Mouse (Mus musculus): ENCODE data around the gene Plekhh1. TPM values are rescaled to one million over a fixed set of nuclear protein-coding genes. Genes with fewer than 3 reads are reported as not detected.
"Not testable (repeated sequence)": the region's sequence is repeated elsewhere in the genome, so short reads cannot be mapped to it uniquely, and the experiment has no call there.

Gene Plekhh1
- polyA plus RNA-seq, 1 experiment, result 1.1 TPM

GRCm38 (mm10) chr12:79016109-79016508, 12.9 kb upstream of the Plekhh1 start:
- Histone ChIP-seq H3K4me3 (ENCODE audit: insufficient read depth, poor library complexity, severe bottlenecking) (no peak overlapping the region), H3K79me3 (ENCODE audit: low read depth) (no peaks in the 10 kb centered on the region), H3ac (ENCODE audit: control insufficient read depth, insufficient read length, low read depth) (no peak overlapping the region), H3K79me2 (ENCODE audit: control insufficient read depth, insufficient read depth) (no peaks in the 10 kb centered on the region), H3K36me3 (ENCODE audit: control insufficient read depth, insufficient read depth) (no peaks in the 10 kb centered on the region), H3K27me3 (ENCODE audit: control insufficient read depth, insufficient read depth, insufficient read length) (no peaks in the 10 kb centered on the region)
- TF ChIP-seq MAX (IDR thresholded peaks at IDR 0.05), result no peak
- TF ChIP-seq USF1 (IDR thresholded peaks at IDR 0.05; ENCODE audit: low read depth), result no peak
- TF ChIP-seq CTCF (IDR thresholded peaks at IDR 0.05; ENCODE audit: control insufficient read depth, insufficient read depth, insufficient read length), result no peak
- no peak for TF ChIP-seq CEBPB (IDR thresholded peaks at IDR 0.05; ENCODE audit: low read depth)
- no peak for TF ChIP-seq MYOG (IDR thresholded peaks at IDR 0.05; ENCODE audit: control insufficient read depth, extremely low read depth, insufficient read length)
- TF ChIP-seq FOSL1 (IDR thresholded peaks at IDR 0.05; ENCODE audit: insufficient read depth, low read length, poor library complexity, severe bottlenecking), result no peak
- no peak for TF ChIP-seq MYOD1 (IDR thresholded peaks at IDR 0.05; ENCODE audit: control insufficient read depth, insufficient read length, low read depth)

GRCm38 (mm10) chr12:79017994-79018399, 11.0 kb upstream of the Plekhh1 start:
- TF ChIP-seq MAX (IDR thresholded peaks at IDR 0.05) (no peak), CEBPB (IDR thresholded peaks at IDR 0.05; ENCODE audit: low read depth) (no peak), MYOD1 (IDR thresholded peaks at IDR 0.05; ENCODE audit: control insufficient read depth, insufficient read length, low read depth) (no peak), USF1 (IDR thresholded peaks at IDR 0.05; ENCODE audit: low read depth) (no peak), CTCF (IDR thresholded peaks at IDR 0.05; ENCODE audit: control insufficient read depth, insufficient read depth, insufficient read length) (no peak), MYOG (IDR thresholded peaks at IDR 0.05; ENCODE audit: control insufficient read depth, extremely low read depth, insufficient read length) (no peak), FOSL1 (IDR thresholded peaks at IDR 0.05; ENCODE audit: insufficient read depth, low read length, poor library complexity, severe bottlenecking) (no peak)
- H3K4me3 ChIP-seq (ENCODE audit: insufficient read depth, poor library complexity, severe bottlenecking), result no peak overlapping the region
- H3K79me3 ChIP-seq (ENCODE audit: low read depth), result no peaks in the 10 kb centered on the region
- no peak overlapping the region for H3ac ChIP-seq (ENCODE audit: control insufficient read depth, insufficient read length, low read depth)
- no peaks in the 10 kb centered on the region for H3K79me2 ChIP-seq (ENCODE audit: control insufficient read depth, insufficient read depth)
- no peaks in the 10 kb centered on the region for H3K27me3 ChIP-seq (ENCODE audit: control insufficient read depth, insufficient read depth, insufficient read length)
- H3K36me3 ChIP-seq (ENCODE audit: control insufficient read depth, insufficient read depth), result no peaks in the 10 kb centered on the region

- H3K27me3 ChIP-seq (ENCODE audit: control insufficient read depth, insufficient read depth, insufficient read length), result no peaks in the 10 kb centered on the region
- TF ChIP-seq CTCF (IDR thresholded peaks at IDR 0.05; ENCODE audit: control insufficient read depth, insufficient read depth, insufficient read length), result no peak
- no peak for TF ChIP-seq MYOG (IDR thresholded peaks at IDR 0.05; ENCODE audit: control insufficient read depth, extremely low read depth, insufficient read length)
- TF ChIP-seq MYOD1 (IDR thresholded peaks at IDR 0.05; ENCODE audit: control insufficient read depth, insufficient read length, low read depth), result no peak
- TF ChIP-seq FOSL1 (IDR thresholded peaks at IDR 0.05; ENCODE audit: insufficient read depth, low read length, poor library complexity, severe bottlenecking), result no peak
- no peak for TF ChIP-seq USF1 (IDR thresholded peaks at IDR 0.05; ENCODE audit: low read depth)
- TF ChIP-seq MAX (IDR thresholded peaks at IDR 0.05), result no peak
- TF ChIP-seq CEBPB (IDR thresholded peaks at IDR 0.05; ENCODE audit: low read depth), result no peak
- no peaks in the 10 kb centered on the region for H3K79me3 ChIP-seq (ENCODE audit: low read depth)
- H3K4me3 ChIP-seq (ENCODE audit: insufficient read depth, poor library complexity, severe bottlenecking), result no peak overlapping the region
- no peaks in the 10 kb centered on the region for H3K36me3 ChIP-seq (ENCODE audit: control insufficient read depth, insufficient read depth)
- no peak overlapping the region for H3ac ChIP-seq (ENCODE audit: control insufficient read depth, insufficient read length, low read depth)
- H3K79me2 ChIP-seq (ENCODE audit: control insufficient read depth, insufficient read depth), result no peaks in the 10 kb centered on the region
Observed at GRCm38 (mm10) chr12:79021902-79022301, 7.1 kb upstream of the Plekhh1 start.

- Histone ChIP-seq H3K79me2 (ENCODE audit: control insufficient read depth, insufficient read depth) (no peaks in the 10 kb centered on the region), H3K36me3 (ENCODE audit: control insufficient read depth, insufficient read depth) (no peaks in the 10 kb centered on the region), H3K27me3 (ENCODE audit: control insufficient read depth, insufficient read depth, insufficient read length) (no peaks in the 10 kb centered on the region), H3K79me3 (ENCODE audit: low read depth) (no peaks in the 10 kb centered on the region), H3ac (ENCODE audit: control insufficient read depth, insufficient read length, low read depth) (no peak overlapping the region), H3K4me3 (ENCODE audit: insufficient read depth, poor library complexity, severe bottlenecking) (no peak overlapping the region)
- TF ChIP-seq USF1 (IDR thresholded peaks at IDR 0.05; ENCODE audit: low read depth), result no peak
- TF ChIP-seq CTCF (IDR thresholded peaks at IDR 0.05; ENCODE audit: control insufficient read depth, insufficient read depth, insufficient read length), result peak; percentile 82
Observed at GRCm38 (mm10) chr12:79022882-79023281, 6.1 kb upstream of the Plekhh1 start.

- H3K4me3 ChIP-seq (ENCODE audit: insufficient read depth, poor library complexity, severe bottlenecking); H3K79me3 ChIP-seq (ENCODE audit: low read depth); H3K27me3 ChIP-seq (ENCODE audit: control insufficient read depth, insufficient read depth, insufficient read length); H3K36me3 ChIP-seq (ENCODE audit: control insufficient read depth, insufficient read depth); H3K79me2 ChIP-seq (ENCODE audit: control insufficient read depth, insufficient read depth); H3ac ChIP-seq (ENCODE audit: control insufficient read depth, insufficient read length, low read depth): not testable (repeated sequence)
Observed at GRCm38 (mm10) chr12:79027526-79027925, 1.4 kb upstream of the Plekhh1 start.

- no peaks in the 10 kb centered on the region for H3K79me3 ChIP-seq (ENCODE audit: low read depth)
- H3ac ChIP-seq (ENCODE audit: control insufficient read depth, insufficient read length, low read depth), result no peak overlapping the region
- TF ChIP-seq MAX (IDR thresholded peaks at IDR 0.05) (no peak), MYOG (IDR thresholded peaks at IDR 0.05; ENCODE audit: control insufficient read depth, extremely low read depth, insufficient read length) (no peak), USF1 (IDR thresholded peaks at IDR 0.05; ENCODE audit: low read depth) (no peak), CTCF (IDR thresholded peaks at IDR 0.05; ENCODE audit: control insufficient read depth, insufficient read depth, insufficient read length) (no peak), MYOD1 (IDR thresholded peaks at IDR 0.05; ENCODE audit: control insufficient read depth, insufficient read length, low read depth) (no peak), CEBPB (IDR thresholded peaks at IDR 0.05; ENCODE audit: low read depth) (no peak), FOSL1 (IDR thresholded peaks at IDR 0.05; ENCODE audit: insufficient read depth, low read length, poor library complexity, severe bottlenecking) (no peak)
- H3K36me3 ChIP-seq (ENCODE audit: control insufficient read depth, insufficient read depth), result no peaks in the 10 kb centered on the region
- H3K79me2 ChIP-seq (ENCODE audit: control insufficient read depth, insufficient read depth), result no peaks in the 10 kb centered on the region
- H3K4me3 ChIP-seq (ENCODE audit: insufficient read depth, poor library complexity, severe bottlenecking), result no peak overlapping the region
- no peaks in the 10 kb centered on the region for H3K27me3 ChIP-seq (ENCODE audit: control insufficient read depth, insufficient read depth, insufficient read length)
Observed at GRCm38 (mm10) chr12:79034331-79034730, 5.4 kb downstream of the Plekhh1 start.

Data from C2C12 (cell line).